Comparison of ENCODE assay signal across 24 mouse cellular contexts in the genomic region with DNA sequence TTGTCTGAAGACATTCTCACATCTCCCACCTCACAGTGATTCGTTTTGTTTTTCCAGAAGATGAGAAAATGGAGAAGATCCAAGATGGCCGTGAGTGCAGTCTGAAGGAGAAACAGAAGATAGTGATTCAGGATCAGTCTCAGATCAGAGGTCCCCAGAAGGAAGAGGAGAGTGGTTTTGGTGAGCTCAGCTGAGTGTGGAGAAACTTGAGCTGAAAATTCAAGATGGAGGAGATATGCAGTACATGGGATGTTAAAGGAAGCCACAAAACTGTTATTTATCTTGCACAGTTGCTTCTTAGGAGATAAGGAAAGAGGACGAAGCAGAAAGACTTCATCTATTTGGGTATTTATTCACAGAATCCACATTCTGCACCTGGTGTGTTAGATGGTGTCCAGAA. TPM values are rescaled to one million over a fixed set of nuclear protein-coding genes. Genes with fewer than 3 reads are reported as not detected.
DNase-seq lines count a peak whose midpoint lies in the region; ATAC-seq and TF ChIP-seq lines count a peak whose summit lies in the region.
"Had no signal": no experiment of that assay in that cellular context is flagged by ENCODE, and none has a peak within 500 bp of the region (broad histone marks: within the 10 kb centered on the region; RNA-seq: fewer than 3 reads in every experiment).

No protein-coding gene starts in this region.

- no peak for TF ChIP-seq RAD21 in MEL (IDR thresholded peaks at IDR 0.05; ENCODE audit: low read depth, low read length)

- no peak for TF ChIP-seq POLR2A in heart, adult 2 months (IDR thresholded peaks at IDR 0.05; ENCODE audit: insufficient read depth, low read depth, low read length)
- TF ChIP-seq POLR2A in MEL (IDR thresholded peaks at IDR 0.05; ENCODE audit: control insufficient read depth in 1 of 2, insufficient read depth in 1 of 2, low read depth in 1 of 2, low read length in 2 of 2, poor library complexity in 1 of 2) = no peak

- WGBS in heart, adult 2 months = 60% methylated on average over 3 of the region's 3 CpGs

- intact Hi-C loops in heart, adult 2 months (cut with DNase I) = no loop called here

- H3K27ac ChIP-seq in heart, adult 2 months = no peak overlapping the region
- H3K27ac ChIP-seq in MEL (ENCODE audit: control insufficient read depth, low read depth, low read length) = peak overlapping the region; percentile 44

- peak; percentile 61 for DNase-seq in heart, adult 11 months
- no peak for DNase-seq in heart, adult 2 months
- DNase-seq in 416B (ENCODE audit: low read depth) (peak; percentile 36), MEL (ENCODE audit: low read depth, low spot score) (peak; percentile 63)
- no peak for DNase-seq in gastrocnemius, adult 8-10 months (ENCODE audit: low spot score in 2 of 2)
- DNase-seq: adrenal gland, adult 2 months; adrenal gland, adult 8-10 months; adrenal gland, postnatal 10 days; adrenal gland, postnatal 14 days; adrenal gland, postnatal 25 days; adrenal gland, postnatal 36 days; B cell, adult 2 months; cerebellum, adult 11 months; cerebellum, adult 11-12 months; cerebellum, adult 18-20 months; cerebellum, adult 2 months; cerebellum, adult 8-10 months; cerebellum, adult 9-10 months had no signal

- TF ChIP-seq CTCF in heart, adult 2 months (IDR thresholded peaks at IDR 0.05) = no peak
- no peak for TF ChIP-seq CTCF in MEL (IDR thresholded peaks at IDR 0.05 in 2 of 3, conservative IDR thresholded peaks at IDR 0.05 in 1 of 3; ENCODE audit: control insufficient read depth in 1 of 3, insufficient read depth in 1 of 3, low read depth in 2 of 3, low read length in 3 of 3, poor library complexity in 1 of 3, severe bottlenecking in 1 of 3)

- no peak overlapping the region for H3K9ac ChIP-seq in heart, adult 2 months (ENCODE audit: low read depth, low read length)
- no peak overlapping the region for H3K9ac ChIP-seq in MEL (ENCODE audit: control insufficient read depth, low read depth, low read length, poor library complexity, severe bottlenecking)

- no peak for TF ChIP-seq EP300 in heart, adult 2 months (IDR thresholded peaks at IDR 0.05; ENCODE audit: insufficient read depth, low read depth, low read length)
- peak; percentile 60 to 83 for TF ChIP-seq EP300 in MEL (IDR thresholded peaks at IDR 0.05; ENCODE audit: low read depth in 1 of 2, low read length in 2 of 2)

- no peak overlapping the region for H3K4me3 ChIP-seq in heart, adult 2 months
- no peak overlapping the region for H3K4me3 ChIP-seq in MEL (ENCODE audit: control insufficient read depth in 1 of 2, insufficient read depth in 1 of 2, low read depth in 2 of 2, low read length in 2 of 2)

- no peak for ATAC-seq in cerebellum, adult (ENCODE audit: insufficient number of reproducible peaks, low FRiP score, low TSS enrichment)
- ATAC-seq: activated CD4-positive, CD25-positive, alpha-beta regulatory T cell, adult 4 months; CD4-positive, CD25-positive, alpha-beta regulatory T cell, adult 4 months; Patski had no signal

- H3K4me1 ChIP-seq in heart, adult 2 months (ENCODE audit: control insufficient read depth, insufficient read depth, low read length) = no peaks in the 10 kb centered on the region
- peaks cover 9 to 14% of the 10 kb centered on the region in 2 experiments for H3K4me1 ChIP-seq in MEL (ENCODE audit: control insufficient read depth in 1 of 2, insufficient read depth in 2 of 2, low read length in 2 of 2)

- no peaks in the 10 kb centered on the region for H3K9me3 ChIP-seq in MEL (replicated peaks; ENCODE audit: insufficient read depth, low read length)
- H3K9me3 ChIP-seq: G1E had no signal

- H3K27me3 ChIP-seq in heart, adult 2 months (ENCODE audit: control insufficient read depth, insufficient read depth, low read length) = no peaks in the 10 kb centered on the region
- no peaks in the 10 kb centered on the region for H3K27me3 ChIP-seq in MEL (ENCODE audit: control insufficient read depth in 1 of 2, insufficient read depth in 2 of 2, low read length in 2 of 2)
- H3K27me3 ChIP-seq: CH12.LX, Patski had no signal

- H3K36me3 ChIP-seq in heart, adult 2 months (ENCODE audit: control insufficient read depth, insufficient read depth, low read length) = no peaks in the 10 kb centered on the region; the same call in 1 of the 2 replicates
- peaks cover 0 to 16% of the 10 kb centered on the region in 2 experiments; a peak in 2 of 4 replicates for H3K36me3 ChIP-seq in MEL (ENCODE audit: control insufficient read depth in 1 of 2, insufficient read depth in 2 of 2, low read length in 2 of 2)
- H3K36me3 ChIP-seq: G1E had no signal

- H3K79me2 ChIP-seq in heart, adult 2 months (replicated peaks; ENCODE audit: control insufficient read depth, insufficient read depth, low read length) = no peaks in the 10 kb centered on the region
- no peaks in the 10 kb centered on the region for H3K79me2 ChIP-seq in MEL (ENCODE audit: control insufficient read depth, insufficient read depth, low read length, poor library complexity)

TF ChIP-seq in MEL, 35 proteins besides CTCF, POLR2A, EP300 and RAD21:
- TF ChIP-seq TCF12 (IDR thresholded peaks at IDR 0.05; ENCODE audit: low read depth, low read length) = peak; percentile 74
- no peak for TF ChIP-seq ELF1 (IDR thresholded peaks at IDR 0.05; ENCODE audit: low read depth, low read length)
- TF ChIP-seq POLR2AphosphoS5 (IDR thresholded peaks at IDR 0.05; ENCODE audit: borderline replicate concordance, low read depth, low read length) = no peak
- TF ChIP-seq ETS1 (IDR thresholded peaks at IDR 0.05; ENCODE audit: low read depth, low read length) = peak; percentile 83
- TF ChIP-seq MAZ (IDR thresholded peaks at IDR 0.05; ENCODE audit: low read depth, low read length) = no peak
- no peak for TF ChIP-seq MYB (IDR thresholded peaks at IDR 0.05; ENCODE audit: low read depth, low read length)
- peak; percentile 20; the same call in 1 of the 2 replicates for TF ChIP-seq SIN3A (IDR thresholded peaks at IDR 0.05; ENCODE audit: low read length)
- no peak for TF ChIP-seq TBP (IDR thresholded peaks at IDR 0.05; ENCODE audit: low read depth, low read length)
- TF ChIP-seq ZMIZ1 (IDR thresholded peaks at IDR 0.05; ENCODE audit: low read depth, low read length) = no peak
- peak; percentile 89 for TF ChIP-seq GATA1 (IDR thresholded peaks at IDR 0.05; ENCODE audit: low read depth, low read length)
- TF ChIP-seq USF2 (IDR thresholded peaks at IDR 0.05; ENCODE audit: borderline replicate concordance in 1 of 2, insufficient read depth in 1 of 2, low read depth in 1 of 2, low read length in 2 of 2) = no peak
- peak; percentile 31; the same call in 1 of the 2 replicates for TF ChIP-seq RCOR1 (IDR thresholded peaks at IDR 0.05; ENCODE audit: low read depth, low read length)
- no peak for TF ChIP-seq ZC3H11A (IDR thresholded peaks at IDR 0.05; ENCODE audit: low read depth, low read length)

RNA-seq across cellular contexts. Expression of a gene that starts 13.3 kb away (rescaled TPM):
- total RNA-seq in heart, adult 2 months (2021) = under 1 TPM; 0.44 to 0.52 TPM
- 0.39 and 0.50 TPM in 2 replicates for polyA plus RNA-seq in heart, adult 2 months (2012; rRNA removed)
- total RNA-seq in MEL (2012; rRNA removed) = 5.6 and 11.1 TPM in 2 replicates
- polyA plus RNA-seq in MEL (2012; ENCODE audit: insufficient read depth in 1 of 2, insufficient read length in 2 of 2, low read depth in 1 of 2, low replicate concordance in 2 of 2, missing spikeins in 1 of 2) = 10 to 100 TPM in 1 of 2 experiments, not detected in 1; 16.0 TPM
- under 1 TPM in 2 of 4 experiments, not detected in 2; 0.24 to 0.31 TPM for total RNA-seq in gastrocnemius, adult 8-10 months (2022)

RNA-seq across cellular contexts. Expression of a gene that starts 13.5 kb away (rescaled TPM):
- total RNA-seq in heart, adult 2 months (2021) = 10 to 100 TPM; 21.3 to 26.0 TPM
- polyA plus RNA-seq in heart, adult 2 months (2012; rRNA removed) = 24.1 and 31.5 TPM in 2 replicates
- 49.1 and 58.7 TPM in 2 replicates for total RNA-seq in MEL (2012; rRNA removed)
- polyA plus RNA-seq in MEL (2012; ENCODE audit: insufficient read depth in 1 of 2, insufficient read length in 2 of 2, low read depth in 1 of 2, low replicate concordance in 2 of 2, missing spikeins in 1 of 2) = 10 to 100 TPM in 1 of 2 experiments, not detected in 1; 74.2 TPM
- 10 to 100 TPM; 23.0 to 24.2 (median 23.3) TPM for total RNA-seq in gastrocnemius, adult 8-10 months (2022)

RNA-seq across cellular contexts. Expression of a gene that starts 22.3 kb away (rescaled TPM):
- total RNA-seq in heart, adult 2 months (2021) = 10 to 100 TPM in 1 of 2 experiments, 1 to 10 TPM in 1; 7.4 to 10.8 TPM
- 6.8 and 12.0 TPM in 2 replicates for polyA plus RNA-seq in heart, adult 2 months (2012; rRNA removed)
- 35.0 and 35.8 TPM in 2 replicates for total RNA-seq in MEL (2012; rRNA removed)
- polyA plus RNA-seq in MEL (2012; ENCODE audit: insufficient read depth in 1 of 2, insufficient read length in 2 of 2, low read depth in 1 of 2, low replicate concordance in 2 of 2, missing spikeins in 1 of 2) = 10 to 100 TPM in 1 of 2 experiments, not detected in 1; 46.2 TPM
- total RNA-seq in gastrocnemius, adult 8-10 months (2022) = 1 to 10 TPM; 4.7 to 6.0 (median 5.3) TPM

RNA-seq across cellular contexts. Expression of a gene that starts 35.2 kb away (rescaled TPM):
- 1 to 10 TPM in 1 of 2 experiments, under 1 TPM in 1; 0.97 to 3.1 TPM for total RNA-seq in heart, adult 2 months (2021)
- 2.6 and 5.3 TPM in 2 replicates for polyA plus RNA-seq in heart, adult 2 months (2012; rRNA removed)
- 0.36 and 1.5 TPM in 2 replicates for total RNA-seq in MEL (2012; rRNA removed)
- polyA plus RNA-seq in MEL (2012; ENCODE audit: insufficient read depth in 1 of 2, insufficient read length in 2 of 2, low read depth in 1 of 2, low replicate concordance in 2 of 2, missing spikeins in 1 of 2) = under 1 TPM in 1 of 2 experiments, not detected in 1; 0.89 TPM
- under 1 TPM in 1 of 4 experiments, not detected in 3; 0.21 TPM for total RNA-seq in gastrocnemius, adult 8-10 months (2022)
- polyA plus RNA-seq: activated CD4-positive, CD25-positive, alpha-beta regulatory T cell, adult 4 months had no signal

RNA-seq across cellular contexts. Expression of a gene that starts 55.4 kb away (rescaled TPM):
- total RNA-seq in heart, adult 2 months (2021) = 100 to 1,000 TPM; 254 to 258 TPM
- 223 and 251 TPM in 2 replicates for polyA plus RNA-seq in heart, adult 2 months (2012; rRNA removed)
- total RNA-seq in MEL (2012; rRNA removed) = 52.7 and 58.3 TPM in 2 replicates
- 100 to 1,000 TPM in 1 of 2 experiments, not detected in 1; 203 TPM for polyA plus RNA-seq in MEL (2012; ENCODE audit: insufficient read depth in 1 of 2, insufficient read length in 2 of 2, low read depth in 1 of 2, low replicate concordance in 2 of 2, missing spikeins in 1 of 2)
- 10 to 100 TPM; 39.6 to 68.9 (median 47.7) TPM for total RNA-seq in gastrocnemius, adult 8-10 months (2022)

Comparison
In these comparisons a context has a peak if more than half of its experiments do, and no peak if none do; other contexts are left out.
1. DNase-seq: peak in heart, adult 11 months (single experiment), 416B (single experiment) and MEL (single experiment); none in heart, adult 2 months (0 of 2) and gastrocnemius, adult 8-10 months (0 of 2).